Mouse (Mus musculus) liver, postnatal 0 days (tissue): ENCODE data around the gene Utp18.
A peak's percentile ranks its signal among the peaks of the same experiment; 100 is the strongest.

Experiments used
- CTCF ChIP-seq: sonication (generic); IDR thresholded peaks from 2 replicates; pipeline ENCODE4 v1.5.1; 2016; ENCODE audit warnings: antibody characterized with exemption, low read depth
- EP300 ChIP-seq: IDR thresholded peaks from 2 replicates; pipeline ENCODE4 v1.6.1; 2016; ENCODE audit warnings: antibody characterized with exemption, low read depth, mild to moderate bottlenecking

DNA sequence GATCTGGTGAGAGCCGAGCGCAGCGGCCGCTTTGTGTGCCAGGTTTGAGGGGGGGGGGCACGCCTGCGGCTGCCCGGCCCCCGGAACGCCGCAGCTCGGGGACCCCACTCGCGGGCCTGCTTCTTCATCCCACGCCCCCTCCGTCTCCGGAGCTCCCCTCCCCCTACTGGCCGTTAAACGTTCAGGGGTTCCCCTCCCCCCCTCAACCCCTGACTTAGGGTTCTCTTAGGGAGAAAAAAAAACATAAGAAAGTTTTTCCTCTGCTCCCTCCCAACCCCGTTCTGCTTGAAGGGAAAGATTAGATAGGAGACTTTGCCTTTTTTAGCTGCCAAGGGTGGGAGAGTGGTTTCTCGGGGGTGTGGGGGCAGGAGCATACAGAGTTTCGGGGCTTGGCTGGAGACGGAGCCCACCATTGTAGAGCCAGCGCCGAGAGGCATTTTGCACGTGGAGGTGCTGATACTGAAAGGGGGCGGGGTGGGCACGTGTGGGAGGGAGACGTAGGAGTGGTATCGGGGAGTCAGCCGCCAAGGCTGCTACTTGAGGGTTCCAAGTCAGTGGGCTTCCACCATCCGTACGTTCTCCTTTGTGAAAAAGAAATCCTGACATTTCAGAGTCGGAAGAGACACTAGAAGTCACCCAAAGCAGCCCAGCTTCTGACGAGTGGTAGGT is 979 bp upstream of the Utp18 start:
- TF ChIP-seq CTCF (0 out of 2 replicates have a peak, but pooled peaks have one; percentile 11), EP300 (no peak)
